8 mouse cellular contexts compared by ENCODE assay signal in genomic region chr7:126377278-126378158, GRCm38 (mm10). TPM values are rescaled to one million over a fixed set of nuclear protein-coding genes. Genes with fewer than 3 reads are reported as not detected.
A peak's percentile ranks its signal among the peaks of the same experiment; 100 is the strongest.
DNase-seq lines count a peak whose midpoint lies in the region; ATAC-seq and TF ChIP-seq lines count a peak whose summit lies in the region.

Gene Spns1 (minus strand): TSS chr7:126377450.

- H3K9ac ChIP-seq in CH12.LX (ENCODE audit: insufficient read depth, low read depth), result peak within 1 kb of the TSS; percentile 84
- peak within 1 kb of the TSS; percentile 80 for H3K9ac ChIP-seq in forebrain, embryonic 11.5 days (ENCODE audit: low read length)
- H3K9ac ChIP-seq in heart, embryonic 16.5 days (ENCODE audit: low read length), result peak within 1 kb of the TSS; percentile 91
- peak within 1 kb of the TSS; percentile 63 for H3K9ac ChIP-seq in liver, embryonic 15.5 days
- peak within 1 kb of the TSS; percentile 88 for H3K9ac ChIP-seq in neural tube, embryonic 12.5 days

- WGBS in forebrain, embryonic 11.5 days, result under 1% methylated on average over 33 of the region's 33 CpGs
- under 1% methylated on average over 33 of the region's 33 CpGs for WGBS in heart, embryonic 16.5 days
- WGBS in liver, embryonic 15.5 days (ENCODE audit: insufficient replicate concordance), result under 1% methylated on average over 33 of the region's 33 CpGs
- under 1% methylated on average over 33 of the region's 33 CpGs for WGBS in neural tube, embryonic 12.5 days

- peak; percentile 42 to 97; a peak in 3 of 4 replicates for TF ChIP-seq CTCF in CH12.LX (conservative IDR thresholded peaks at IDR 0.05 in 1 of 2, IDR thresholded peaks at IDR 0.05 in 1 of 2; ENCODE audit: low read depth in 2 of 2, low read length in 2 of 2)

- peaks cover 14 to 32% of the 10 kb centered on the region in 2 experiments for H3K4me1 ChIP-seq in CH12.LX (ENCODE audit: control insufficient read depth in 1 of 2, insufficient read depth in 2 of 2)
- peaks cover 3% of the 10 kb centered on the region; the same call in 1 of the 2 replicates for H3K4me1 ChIP-seq in forebrain, embryonic 11.5 days (replicated peaks; ENCODE audit: control insufficient read depth, insufficient read depth, low read length)
- H3K4me1 ChIP-seq in heart, embryonic 16.5 days (ENCODE audit: control insufficient read depth, insufficient read depth, low read length), result peaks cover 10% of the 10 kb centered on the region
- peaks cover 37% of the 10 kb centered on the region for H3K4me1 ChIP-seq in liver, embryonic 15.5 days (replicated peaks)
- peaks cover 18% of the 10 kb centered on the region for H3K4me1 ChIP-seq in neural tube, embryonic 12.5 days

- no peak for TF ChIP-seq EP300 in CH12.LX (IDR thresholded peaks at IDR 0.05; ENCODE audit: low read length)

- peak; percentile 98 for ATAC-seq in forebrain, embryonic 11.5 days (replicated peaks; ENCODE audit: low FRiP score)
- ATAC-seq in heart, embryonic 16.5 days (replicated peaks; ENCODE audit: extremely low read depth, insufficient read depth, low FRiP score), result peak; percentile 99
- ATAC-seq in liver, embryonic 15.5 days (ENCODE audit: insufficient read depth), result peak; percentile 93
- ATAC-seq in neural tube, embryonic 12.5 days (ENCODE audit: low FRiP score, low read depth), result peak; percentile 97

- H3K79me2 ChIP-seq in CH12.LX (replicated peaks; ENCODE audit: control insufficient read depth, extremely low read depth, insufficient read depth, poor library complexity, severe bottlenecking), result peaks cover 8% of the 10 kb centered on the region; the same call in 1 of the 2 replicates

- peak within 1 kb of the TSS; percentile 93 to 100 (median 98) for H3K4me3 ChIP-seq in CH12.LX (replicated peaks in 1 of 3; ENCODE audit: low read depth in 2 of 3, low read length in 2 of 3, poor library complexity in 1 of 3)
- H3K4me3 ChIP-seq in forebrain, embryonic 11.5 days (ENCODE audit: low read depth, low read length), result peak within 1 kb of the TSS; percentile 89
- H3K4me3 ChIP-seq in heart, embryonic 16.5 days (ENCODE audit: low read length), result peak within 1 kb of the TSS; percentile 98
- H3K4me3 ChIP-seq in liver, embryonic 15.5 days (replicated peaks), result peak within 1 kb of the TSS; percentile 74
- H3K4me3 ChIP-seq in neural tube, embryonic 12.5 days, result peak within 1 kb of the TSS; percentile 85

- peak; percentile 98 for DNase-seq in CH12.LX (ENCODE audit: extremely low read depth)
- peak; percentile 95 for DNase-seq in c-Kit-positive CD71-positive TER-119-negative erythroid progenitor cells, embryonic 14.5 days (ENCODE audit: low read depth)
- DNase-seq in forebrain, embryonic 11.5 days (ENCODE audit: low spot score), result peak; percentile 96
- peak; percentile 98 to 99 for DNase-seq in kidney, postnatal 36 days
- peak; percentile 98 for DNase-seq in telencephalon, adult 2 months (ENCODE audit: low read depth, low spot score)

- in situ Hi-C loops in CH12.LX (cut with MboI; ENCODE audit: low pct_ligation_motif_present, low pct_unique_long_range_greater_than_20kb, low sequenced_read_pairs), result no loop called here

- no peaks in the 10 kb centered on the region for H3K9me3 ChIP-seq in CH12.LX (replicated peaks; ENCODE audit: low read length)
- no peaks in the 10 kb centered on the region for H3K9me3 ChIP-seq in forebrain, embryonic 11.5 days (ENCODE audit: control insufficient read depth, low read length)
- no peaks in the 10 kb centered on the region for H3K9me3 ChIP-seq in heart, embryonic 16.5 days (replicated peaks; ENCODE audit: control insufficient read depth, low read length)
- no peaks in the 10 kb centered on the region for H3K9me3 ChIP-seq in liver, embryonic 15.5 days (replicated peaks)
- no peaks in the 10 kb centered on the region for H3K9me3 ChIP-seq in neural tube, embryonic 12.5 days

- peak; percentile 80 for TF ChIP-seq POLR2A in CH12.LX (IDR thresholded peaks at IDR 0.05; ENCODE audit: low read depth, low read length)

- H3K27ac ChIP-seq in CH12.LX (ENCODE audit: insufficient read depth, low read depth), result peak within 1 kb of the TSS; percentile 39; the same call in 1 of the 2 replicates
- H3K27ac ChIP-seq in forebrain, embryonic 11.5 days (ENCODE audit: low read depth, low read length), result peak within 1 kb of the TSS; percentile 32
- peak within 1 kb of the TSS; percentile 64 for H3K27ac ChIP-seq in heart, embryonic 16.5 days (ENCODE audit: low read length)
- H3K27ac ChIP-seq in liver, embryonic 15.5 days (replicated peaks), result peak within 1 kb of the TSS; percentile 63
- peak within 1 kb of the TSS; percentile 42; the same call in 1 of the 2 replicates for H3K27ac ChIP-seq in neural tube, embryonic 12.5 days

- TF ChIP-seq RAD21 in CH12.LX (IDR thresholded peaks at IDR 0.05; ENCODE audit: low read depth, low read length), result peak; percentile 89

- dilution Hi-C loops in CH12.LX (cut with MboI; ENCODE audit: extremely low pct_ligation_motif_present, extremely low pct_unique_long_range_greater_than_20kb, low sequenced_read_pairs), result no loop called here

- peaks cover 25 to 31% of the 10 kb centered on the region in 2 experiments for H3K36me3 ChIP-seq in CH12.LX (replicated peaks in 1 of 2; ENCODE audit: control insufficient read depth in 1 of 2, insufficient read depth in 1 of 2, low read length in 1 of 2)
- peaks cover 2% of the 10 kb centered on the region; the same call in 1 of the 2 replicates for H3K36me3 ChIP-seq in forebrain, embryonic 11.5 days (ENCODE audit: control insufficient read depth, insufficient read depth, low read length)
- H3K36me3 ChIP-seq in heart, embryonic 16.5 days (ENCODE audit: control insufficient read depth, insufficient read depth), result 0 out of 2 replicates have a peak, but pooled peaks cover 5% of the 10 kb centered on the region
- H3K36me3 ChIP-seq in liver, embryonic 15.5 days (replicated peaks), result peaks cover 14% of the 10 kb centered on the region
- peaks cover 23% of the 10 kb centered on the region for H3K36me3 ChIP-seq in neural tube, embryonic 12.5 days

- H3K4me2 ChIP-seq in CH12.LX (ENCODE audit: insufficient read depth, low read depth, poor library complexity, severe bottlenecking), result peak within 1 kb of the TSS; percentile 94
- peak within 1 kb of the TSS; percentile 84 for H3K4me2 ChIP-seq in forebrain, embryonic 11.5 days (ENCODE audit: low read depth, low read length, severe bottlenecking)
- H3K4me2 ChIP-seq in heart, embryonic 16.5 days (ENCODE audit: low read depth, low read length), result peak within 1 kb of the TSS; percentile 99
- H3K4me2 ChIP-seq in liver, embryonic 15.5 days, result peak within 1 kb of the TSS; percentile 87
- H3K4me2 ChIP-seq in neural tube, embryonic 12.5 days (replicated peaks), result peak within 1 kb of the TSS; percentile 99

- H3K27me3 ChIP-seq in CH12.LX (replicated peaks), result no peaks in the 10 kb centered on the region
- H3K27me3 ChIP-seq in forebrain, embryonic 11.5 days (ENCODE audit: control insufficient read depth, insufficient read depth, low read length), result no peaks in the 10 kb centered on the region
- no peaks in the 10 kb centered on the region for H3K27me3 ChIP-seq in heart, embryonic 16.5 days (ENCODE audit: control insufficient read depth, insufficient read depth, low read length)
- no peaks in the 10 kb centered on the region for H3K27me3 ChIP-seq in liver, embryonic 15.5 days
- H3K27me3 ChIP-seq in neural tube, embryonic 12.5 days (replicated peaks), result no peaks in the 10 kb centered on the region

TF ChIP-seq in CH12.LX, 34 proteins besides CTCF, POLR2A, EP300 and RAD21 (continues in another document):
- TF ChIP-seq ZMIZ1 (IDR thresholded peaks at IDR 0.05; ENCODE audit: low read depth, low read length) (0 out of 2 replicates have a peak, but pooled peaks have one; percentile 50), MAZ (IDR thresholded peaks at IDR 0.05; ENCODE audit: low read depth, low read length) (0 out of 2 replicates have a peak, but pooled peaks have one; percentile 40), CHD1 (IDR thresholded peaks at IDR 0.05; ENCODE audit: low read depth, low read length) (no peak), TBP (conservative IDR thresholded peaks at IDR 0.05; ENCODE audit: low read depth, low read length) (peak; percentile 83), TCF12 (IDR thresholded peaks at IDR 0.05; ENCODE audit: low read depth, low read length) (peak; percentile 90), ZNF384 (IDR thresholded peaks at IDR 0.05; ENCODE audit: low read depth, low read length) (no peak), NELFE (IDR thresholded peaks at IDR 0.05; ENCODE audit: low read depth, low read length) (peak; percentile 69), ZC3H11A (IDR thresholded peaks at IDR 0.05; ENCODE audit: low read depth, low read length) (peak; percentile 77; the same call in 1 of the 2 replicates), GABPA (IDR thresholded peaks at IDR 0.05; ENCODE audit: insufficient replicate concordance, low read depth, low read length) (no peak; the same call in 1 of the 2 replicates), E2F4 (IDR thresholded peaks at IDR 0.05; ENCODE audit: insufficient replicate concordance, low read depth, low read length) (no peak), ZKSCAN1 (IDR thresholded peaks at IDR 0.05; ENCODE audit: borderline replicate concordance, low read depth, low read length) (no peak), JUN (IDR thresholded peaks at IDR 0.05; ENCODE audit: insufficient read depth, low read depth, low read length) (no peak), PAX5 (IDR thresholded peaks at IDR 0.05; ENCODE audit: low read length) (no peak), USF2 (conservative IDR thresholded peaks at IDR 0.05; ENCODE audit: low read depth, low read length) (peak; percentile 99), MEF2A (IDR thresholded peaks at IDR 0.05; ENCODE audit: borderline replicate concordance, low read depth, low read length) (peak; percentile 73; the same call in 1 of the 2 replicates), HCFC1 (IDR thresholded peaks at IDR 0.05; ENCODE audit: low read depth, low read length) (peak; percentile 90), SIN3A (IDR thresholded peaks at IDR 0.05; ENCODE audit: low read length) (peak; percentile 99), MXI1 (IDR thresholded peaks at IDR 0.05; ENCODE audit: low read depth, low read length) (peak; percentile 95), KAT2A (IDR thresholded peaks at IDR 0.05; ENCODE audit: insufficient replicate concordance, low read length) (peak; percentile 73; the same call in 1 of the 2 replicates), ELF1 (IDR thresholded peaks at IDR 0.05; ENCODE audit: low read depth, low read length) (peak; percentile 84), USF1 (IDR thresholded peaks at IDR 0.05; ENCODE audit: low read depth, low read length) (peak; percentile 100)

RNA-seq across cellular contexts. Expression of gene Spns1, which starts in this region (rescaled TPM):
- total RNA-seq in CH12.LX (2012; rRNA removed), result 38.4 and 42.6 TPM in 2 replicates
- 36.4 and 45.3 TPM in 2 replicates for total RNA-seq in CH12.LX (2014; rRNA removed)
- 37.8 and 61.7 TPM in 2 replicates for polyA plus RNA-seq in CH12.LX (2012; ENCODE audit: insufficient read length, low read depth)
- polyA plus RNA-seq in forebrain, embryonic 11.5 days (2014; fragmentation: Nextera tagmentation; extraction: Ambion mirVana), result 52.4 and 53.9 TPM in 2 replicates
- polyA plus RNA-seq in heart, embryonic 16.5 days (2015; fragmentation: Nextera tagmentation; extraction: Ambion mirVana), result 41.1 and 45.9 TPM in 2 replicates
- 17.7 and 20.6 TPM in 2 replicates for polyA plus RNA-seq in liver, embryonic 15.5 days (2015; fragmentation: Nextera tagmentation; extraction: Ambion mirVana)
- polyA plus RNA-seq in neural tube, embryonic 12.5 days (2016; fragmentation: Nextera tagmentation; extraction: Ambion mirVana), result 70.2 and 72.6 TPM in 2 replicates

Comparison
In these comparisons a context has a peak if more than half of its experiments do, and no peak if none do; other contexts are left out.
1. Peak in every context shown above with its lines: DNase-seq, ATAC-seq, H3K4me3 ChIP-seq and H3K27ac ChIP-seq.